Mouse (Mus musculus): ENCODE data around the gene Hist1h4d. TPM values are rescaled to one million over a fixed set of nuclear protein-coding genes. Genes with fewer than 3 reads are reported as not detected.
"Not testable (repeated sequence)": the region's sequence is repeated elsewhere in the genome, so short reads cannot be mapped to it uniquely, and the experiment has no call there.

Gene Hist1h4d
- polyA plus RNA-seq, 1 experiment from 2014 or later = 65.8 TPM

DNA sequence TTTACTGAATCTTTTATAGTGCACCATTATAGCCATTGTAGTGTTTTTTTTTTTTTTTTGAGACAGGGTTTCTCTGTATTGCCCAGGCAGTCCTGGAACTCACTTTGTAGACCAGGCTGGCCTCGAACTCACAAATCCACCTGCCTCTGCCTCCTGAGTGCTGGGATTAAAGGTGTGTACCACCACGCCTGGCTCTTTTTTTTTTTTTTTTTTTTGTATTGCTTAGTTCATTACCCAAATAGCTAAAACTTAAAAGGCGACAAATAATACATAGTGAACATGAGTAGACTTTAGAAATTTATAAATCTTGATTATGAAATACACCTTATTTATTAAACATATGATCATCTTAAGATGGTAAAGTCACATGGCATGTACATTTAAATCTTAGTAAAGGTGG is 39.9 kb upstream of the Hist1h4d start:
- WGBS = 81% methylated on average over 3 of the region's 3 CpGs
- ATAC-seq (ENCODE audit: low FRiP score, low read depth) = no peak
- Histone ChIP-seq H3K4me2 (replicated peaks) (no peak overlapping the region), H3K4me1 (peaks cover under 1% of the 10 kb centered on the region), H3K9ac (no peak overlapping the region), H3K9me3 (no peaks in the 10 kb centered on the region), H3K27me3 (replicated peaks) (no peaks in the 10 kb centered on the region), H3K4me3 (no peak overlapping the region), H3K36me3 (no peaks in the 10 kb centered on the region), H3K27ac (no peak overlapping the region)

DNA sequence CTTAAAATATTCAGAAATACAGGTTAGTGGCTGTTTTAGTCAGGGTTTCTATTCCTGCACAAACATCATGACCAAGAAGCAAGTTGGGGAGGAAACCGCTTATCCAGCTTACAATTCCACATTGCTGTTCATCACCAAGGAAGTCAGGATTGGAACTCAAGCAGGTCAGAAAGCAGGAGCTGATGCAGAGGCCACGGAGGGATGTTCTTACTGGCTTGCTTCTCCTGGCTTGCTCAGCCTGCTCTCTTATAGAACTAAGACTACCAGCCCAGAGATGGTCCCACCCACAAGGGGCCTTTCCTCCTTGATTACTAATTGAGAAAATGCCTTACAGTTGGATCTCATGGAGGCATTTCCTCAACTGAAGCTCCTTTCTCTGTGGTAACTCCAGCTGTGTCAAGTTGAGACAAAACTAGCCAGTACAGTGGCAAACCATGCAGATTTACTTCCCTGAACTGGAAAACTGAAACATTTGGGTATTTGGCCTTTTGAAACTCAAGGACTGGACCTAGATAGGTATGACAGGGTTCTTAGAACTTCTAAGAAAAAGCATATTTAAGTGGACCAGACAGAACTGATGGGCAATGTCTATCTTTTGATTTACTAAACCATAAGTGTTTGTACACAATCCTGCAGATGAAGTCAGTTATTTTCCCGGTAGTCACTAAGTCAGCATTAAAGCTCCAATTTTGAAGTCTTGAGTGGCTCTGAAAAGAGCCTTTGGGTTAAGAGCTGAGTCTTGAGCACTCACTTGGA is 39.0 kb upstream of the Hist1h4d start:
- H3K4me2 ChIP-seq (replicated peaks) = peak overlapping the region; percentile 68
- H3K4me1 ChIP-seq; H3K27ac ChIP-seq; H3K36me3 ChIP-seq; ATAC-seq (ENCODE audit: low FRiP score, low read depth); H3K9me3 ChIP-seq; H3K27me3 ChIP-seq (replicated peaks): not testable (repeated sequence)
- WGBS = 6% methylated on average over 3 of the region's 3 CpGs
- peak overlapping the region; percentile 42 for H3K4me3 ChIP-seq
- peak overlapping the region; percentile 56 for H3K9ac ChIP-seq

DNA sequence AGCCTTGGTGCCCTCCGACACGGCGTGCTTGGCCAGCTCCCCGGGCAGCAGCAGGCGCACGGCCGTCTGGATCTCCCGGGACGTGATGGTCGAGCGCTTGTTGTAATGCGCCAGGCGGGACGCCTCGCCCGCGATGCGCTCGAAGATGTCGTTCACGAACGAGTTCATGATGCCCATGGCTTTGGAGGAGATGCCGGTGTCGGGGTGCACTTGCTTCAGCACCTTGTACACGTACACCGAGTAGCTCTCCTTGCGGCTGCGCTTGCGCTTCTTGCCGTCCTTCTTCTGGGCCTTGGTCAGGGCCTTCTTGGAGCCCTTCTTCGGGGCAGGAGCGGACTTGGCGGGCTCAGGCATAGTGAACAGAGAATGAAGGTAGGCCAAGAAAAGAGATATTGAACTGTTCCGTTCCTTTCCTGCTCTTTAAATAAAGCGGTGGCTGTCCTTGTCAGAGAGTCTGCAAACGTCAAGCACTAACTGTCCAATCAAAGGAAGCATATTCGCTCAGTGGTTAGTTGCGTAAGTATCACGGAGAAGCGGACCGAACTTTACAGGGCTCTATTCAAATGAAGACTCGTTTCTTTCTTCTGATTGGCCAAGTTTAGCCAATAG is 38.3 kb upstream of the Hist1h4d start, which contains the start of gene Hist1h2bh:
TSS of gene Hist1h2bh (minus strand) at position 394 of the 609 bp plus-strand sequence.
- peak within 1 kb of the TSS; percentile 56 for H3K9ac ChIP-seq
- under 1% methylated on average over 42 of the region's 42 CpGs for WGBS
- H3K36me3 ChIP-seq; H3K9me3 ChIP-seq; H3K27me3 ChIP-seq (replicated peaks); H3K4me1 ChIP-seq: not testable (repeated sequence)
- peak within 1 kb of the TSS; percentile 57; the same call in 1 of the 2 replicates for H3K27ac ChIP-seq
- peak; percentile 91 for ATAC-seq (ENCODE audit: low FRiP score, low read depth)
- peak within 1 kb of the TSS; percentile 48 for H3K4me3 ChIP-seq
- peak within 1 kb of the TSS; percentile 68 for H3K4me2 ChIP-seq (replicated peaks)

DNA sequence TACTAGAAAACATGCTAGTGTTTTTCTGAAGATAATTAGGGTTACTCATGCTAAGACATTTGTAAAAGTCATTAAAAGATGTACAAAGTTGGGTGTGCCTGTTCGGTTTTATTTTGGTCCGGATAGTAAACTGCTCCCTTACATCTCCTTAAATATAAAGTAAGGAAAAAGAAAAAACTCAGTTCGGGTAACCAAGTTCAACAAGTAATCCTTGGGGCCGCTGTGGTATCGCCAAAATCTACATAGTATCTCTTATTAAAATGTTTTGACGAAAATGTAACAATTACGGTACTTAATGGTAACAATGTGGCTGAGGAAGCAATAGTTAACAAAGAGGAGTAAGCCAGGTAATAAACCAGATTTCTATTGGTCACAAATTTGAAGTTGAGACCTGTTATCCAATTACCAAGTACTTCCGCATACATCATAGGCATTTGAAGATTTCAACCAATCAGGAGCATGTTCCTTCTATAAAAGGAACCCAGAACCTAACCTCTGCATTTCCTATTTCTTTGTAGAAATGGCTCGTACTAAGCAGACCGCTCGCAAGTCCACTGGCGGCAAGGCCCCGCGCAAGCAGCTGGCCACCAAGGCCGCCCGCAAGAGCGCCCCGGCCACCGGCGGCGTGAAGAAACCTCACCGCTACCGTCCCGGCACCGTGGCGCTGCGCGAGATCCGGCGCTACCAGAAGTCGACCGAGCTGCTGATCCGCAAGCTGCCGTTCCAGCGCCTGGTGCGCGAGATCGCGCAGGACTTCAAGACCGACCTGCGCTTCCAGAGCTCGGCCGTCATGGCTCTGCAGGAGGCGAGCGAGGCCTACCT is 37.2 kb upstream of the Hist1h4d start, which contains the start of gene Hist1h3f:
TSS of gene Hist1h3f (plus strand) at position 88 of the 822 bp plus-strand sequence.
- Histone ChIP-seq H3K9me3 (no peaks in the 10 kb centered on the region), H3K27me3 (replicated peaks) (no peaks in the 10 kb centered on the region), H3K27ac (peak within 1 kb of the TSS; percentile 81), H3K36me3 (no peaks in the 10 kb centered on the region), H3K4me2 (replicated peaks) (peak within 1 kb of the TSS; percentile 68), H3K4me3 (peak within 1 kb of the TSS; percentile 48), H3K9ac (peak within 1 kb of the TSS; percentile 61), H3K4me1 (no peaks in the 10 kb centered on the region)
- ATAC-seq (ENCODE audit: low FRiP score, low read depth) = peak; percentile 94
- under 1% methylated on average over 25 of the region's 45 CpGs for WGBS

DNA sequence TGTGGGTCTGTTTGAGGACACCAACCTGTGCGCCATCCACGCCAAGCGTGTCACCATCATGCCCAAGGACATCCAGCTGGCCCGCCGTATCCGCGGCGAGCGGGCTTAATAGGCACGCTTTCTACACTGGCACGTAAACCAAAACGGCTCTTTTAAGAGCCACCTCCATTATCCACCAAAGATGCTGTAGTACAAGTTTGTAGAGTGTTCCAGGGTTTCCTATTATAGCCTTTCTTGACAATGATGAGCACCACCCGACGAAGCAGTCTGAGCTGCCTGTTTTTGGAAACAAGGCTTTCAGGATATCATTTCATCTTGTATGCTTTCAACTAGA is 36.6 kb upstream of the Hist1h4d start:
- H3K36me3 ChIP-seq = not testable (repeated sequence)

DNA sequence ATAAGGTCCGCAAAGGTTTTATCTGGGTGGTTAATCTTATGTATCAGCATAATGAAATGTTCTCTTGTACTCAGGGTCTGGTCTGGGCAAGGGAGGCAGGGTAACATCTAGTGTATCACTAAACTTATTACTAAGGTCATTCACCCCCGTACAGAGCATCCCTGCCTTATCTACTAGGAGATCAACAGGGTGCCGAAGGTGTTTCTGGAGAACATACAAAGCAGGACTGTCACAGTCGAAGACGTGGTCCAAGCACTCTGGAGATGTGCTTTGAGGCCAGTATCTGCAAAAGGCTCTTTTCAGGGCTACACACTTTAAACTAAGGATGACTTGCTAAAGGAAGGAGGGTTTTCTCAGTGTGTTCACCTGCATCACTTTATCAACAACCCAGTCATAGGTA is 34.7 kb upstream of the Hist1h4d start:
- ATAC-seq (ENCODE audit: low FRiP score, low read depth) = no peak
- WGBS = 89% methylated on average over 5 of the region's 5 CpGs
- H3K36me3 ChIP-seq = no peaks in the 10 kb centered on the region
- no peak overlapping the region for H3K4me3 ChIP-seq
- H3K27me3 ChIP-seq (replicated peaks) = no peaks in the 10 kb centered on the region
- no peak overlapping the region for H3K4me2 ChIP-seq (replicated peaks)
- no peak overlapping the region for H3K27ac ChIP-seq
- H3K4me1 ChIP-seq = peaks cover 7% of the 10 kb centered on the region; the same call in 1 of the 2 replicates
- H3K9ac ChIP-seq = no peak overlapping the region
- H3K9me3 ChIP-seq = no peaks in the 10 kb centered on the region

More for the DNA sequence above, 36.6 kb upstream of the Hist1h4d start:
- H3K4me1 ChIP-seq; H3K9me3 ChIP-seq; H3K27ac ChIP-seq; H3K27me3 ChIP-seq (replicated peaks): not testable (repeated sequence)
- ATAC-seq (ENCODE audit: low FRiP score, low read depth) = peak; percentile 1
- H3K9ac ChIP-seq = peak overlapping the region; percentile 61; the same call in 1 of the 2 replicates
- peak overlapping the region; percentile 48 for H3K4me3 ChIP-seq
- H3K4me2 ChIP-seq (replicated peaks) = peak overlapping the region; percentile 52
- 0% methylated on average over 13 of the region's 14 CpGs for WGBS

DNA sequence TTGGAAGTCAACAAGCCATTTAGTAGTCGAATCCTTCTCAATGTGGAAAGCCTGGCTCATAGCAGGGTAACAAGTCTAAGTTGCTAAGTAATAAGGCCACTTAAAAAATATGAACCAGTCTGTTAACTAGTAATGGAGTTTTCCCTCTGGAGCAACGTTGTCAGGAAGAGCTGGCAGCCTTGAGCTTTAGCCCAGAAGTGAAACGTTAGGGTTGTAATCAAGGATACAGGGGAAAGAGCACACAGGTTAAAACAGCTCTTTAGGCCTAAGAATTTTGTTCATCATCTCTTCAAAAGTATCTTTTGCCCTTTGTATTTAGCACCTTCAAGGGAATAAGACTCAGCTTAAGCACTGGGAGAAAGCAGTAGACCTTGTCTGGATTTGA is 30.6 kb upstream of the Hist1h4d start:
- ATAC-seq (ENCODE audit: low FRiP score, low read depth) = no peak
- Histone ChIP-seq H3K9me3 (no peaks in the 10 kb centered on the region), H3K27me3 (replicated peaks) (no peaks in the 10 kb centered on the region), H3K4me1 (peaks cover 12% of the 10 kb centered on the region; the same call in 1 of the 2 replicates), H3K36me3 (no peaks in the 10 kb centered on the region), H3K4me3 (peak overlapping the region; percentile 41), H3K9ac (peak overlapping the region; percentile 53), H3K27ac (peak overlapping the region; percentile 43), H3K4me2 (replicated peaks) (peak overlapping the region; percentile 65)
- 4% methylated on average over 3 of the region's 3 CpGs for WGBS

DNA sequence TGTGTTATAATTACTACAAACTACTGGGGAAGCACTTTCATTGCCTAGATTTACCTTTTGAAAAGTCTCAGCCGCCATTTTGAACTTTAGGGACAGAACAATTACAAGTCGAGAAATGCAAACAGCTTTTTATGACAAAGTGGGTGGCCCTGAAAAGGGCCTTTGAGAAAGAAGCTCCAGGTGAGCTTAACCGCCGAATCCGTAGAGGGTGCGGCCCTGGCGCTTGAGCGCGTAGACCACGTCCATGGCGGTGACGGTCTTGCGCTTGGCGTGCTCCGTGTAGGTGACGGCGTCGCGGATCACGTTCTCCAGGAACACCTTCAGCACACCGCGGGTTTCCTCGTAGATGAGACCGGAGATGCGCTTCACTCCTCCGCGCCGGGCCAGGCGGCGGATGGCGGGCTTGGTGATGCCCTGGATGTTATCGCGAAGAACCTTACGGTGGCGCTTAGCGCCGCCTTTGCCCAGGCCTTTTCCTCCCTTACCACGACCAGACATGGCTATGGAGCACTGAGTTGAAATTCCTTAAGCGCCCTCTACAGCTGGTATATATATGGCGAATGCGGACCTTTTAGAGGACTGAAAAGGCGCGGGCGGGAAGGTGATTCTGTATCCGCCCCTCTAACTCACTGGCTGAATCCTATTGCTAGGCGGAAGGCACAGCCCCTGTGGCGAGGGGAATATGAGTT is 30.1 kb upstream of the Hist1h4d start, which contains the start of gene Hist1h4f:
TSS of gene Hist1h4f (minus strand) at position 503 of the 689 bp plus-strand sequence.
- H3K27me3 ChIP-seq (replicated peaks); H3K9me3 ChIP-seq; H3K36me3 ChIP-seq: not testable (repeated sequence)
- WGBS = under 1% methylated on average over 47 of the region's 47 CpGs
- Histone ChIP-seq H3K9ac (peak within 1 kb of the TSS; percentile 53), H3K4me1 (peaks cover 12% of the 10 kb centered on the region; the same call in 1 of the 2 replicates), H3K27ac (peak within 1 kb of the TSS; percentile 43), H3K4me3 (peak within 1 kb of the TSS; percentile 41), H3K4me2 (replicated peaks) (peak within 1 kb of the TSS; percentile 65)
- peak; percentile 80 for ATAC-seq (ENCODE audit: low FRiP score, low read depth)

DNA sequence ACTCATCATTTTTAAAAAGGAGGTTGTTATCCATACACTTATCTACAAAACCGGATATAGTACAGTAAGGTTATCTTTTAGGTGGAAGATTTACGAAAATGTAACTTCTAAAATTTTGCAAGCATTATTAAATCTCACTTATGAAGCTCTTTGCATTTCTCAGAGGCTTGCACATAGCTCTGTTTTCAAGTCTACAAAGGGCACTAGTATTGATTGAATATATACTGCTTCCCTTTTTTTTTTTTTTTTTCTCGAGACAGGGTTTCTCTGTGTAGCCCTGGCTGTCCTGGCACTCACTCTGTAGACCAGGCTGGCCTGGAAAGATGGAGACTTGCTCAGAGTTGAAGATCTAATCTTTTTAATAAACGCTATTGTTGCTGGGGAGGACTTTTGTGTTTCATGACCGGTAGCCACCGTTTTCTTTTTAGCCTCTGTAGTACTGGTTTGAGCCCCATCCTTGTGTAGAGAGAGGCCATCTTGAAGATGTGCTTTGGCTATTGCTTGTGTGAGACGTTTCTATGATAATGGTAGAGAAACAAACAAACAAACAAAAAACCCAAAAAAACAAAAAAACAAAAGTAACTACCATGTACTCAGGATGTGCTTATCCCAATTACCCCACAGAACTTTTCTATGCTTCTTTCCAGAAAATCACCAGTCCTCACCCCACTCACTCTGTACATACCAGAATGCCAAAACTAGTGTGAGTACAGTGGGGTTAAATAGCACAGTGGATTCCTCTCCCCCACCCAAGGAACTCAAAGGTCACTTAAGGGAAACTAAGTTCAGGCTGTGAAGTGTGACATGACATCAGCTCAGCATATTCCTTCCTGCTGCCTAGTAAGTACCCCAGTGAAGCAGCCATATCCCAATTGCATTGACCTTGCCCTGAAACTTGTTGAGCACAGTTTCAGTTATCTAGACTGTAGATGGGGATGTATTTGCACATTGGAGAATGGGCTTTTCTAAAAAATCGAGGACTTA is 29.2 kb upstream of the Hist1h4d start:
- Histone ChIP-seq H3K4me1 (peaks cover 12% of the 10 kb centered on the region; the same call in 1 of the 2 replicates), H3K27me3 (replicated peaks) (no peaks in the 10 kb centered on the region), H3K4me3 (peak overlapping the region; percentile 41; the same call in 1 of the 2 replicates), H3K36me3 (no peaks in the 10 kb centered on the region), H3K9ac (0 out of 2 replicates have a peak overlapping the region, but pooled peaks have one; percentile 53), H3K9me3 (no peaks in the 10 kb centered on the region), H3K27ac (no peak overlapping the region; the same call in 1 of the 2 replicates), H3K4me2 (replicated peaks) (peak overlapping the region; percentile 65)
- WGBS = 54% methylated on average over 8 of the region's 8 CpGs
- ATAC-seq (ENCODE audit: low FRiP score, low read depth) = no peak

DNA sequence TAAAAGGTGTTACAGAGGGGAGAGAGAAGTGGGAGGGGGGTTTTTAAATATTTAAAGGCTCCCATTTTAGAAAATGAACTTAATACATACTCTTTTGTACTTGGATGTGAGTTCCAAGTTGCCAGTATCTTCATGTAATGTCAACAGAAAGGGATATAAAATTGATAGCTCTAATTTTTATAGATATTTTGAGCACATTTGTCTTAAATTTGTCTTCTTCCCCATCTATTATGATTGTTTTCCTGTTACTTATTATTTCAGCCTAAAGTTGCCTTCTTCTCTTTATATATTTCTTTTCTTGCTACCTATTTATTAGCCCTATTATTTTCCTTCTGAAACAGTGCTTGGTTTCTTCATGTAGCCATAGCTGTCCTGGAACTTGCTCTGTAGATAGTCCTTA is 28.4 kb upstream of the Hist1h4d start, which contains the start of gene Hist1h1d:
TSS of gene Hist1h1d (plus strand) at position 301 of the 400 bp plus-strand sequence.
- Histone ChIP-seq H3K9me3 (no peaks in the 10 kb centered on the region), H3K9ac (no peak within 1 kb of the TSS), H3K4me2 (replicated peaks) (peak within 1 kb of the TSS; percentile 98; the same call in 1 of the 2 replicates), H3K4me3 (no peak within 1 kb of the TSS), H3K36me3 (no peaks in the 10 kb centered on the region), H3K27me3 (replicated peaks) (no peaks in the 10 kb centered on the region), H3K4me1 (peaks cover 12% of the 10 kb centered on the region; the same call in 1 of the 2 replicates), H3K27ac (no peak within 1 kb of the TSS; the same call in 1 of the 2 replicates)
- no peak for ATAC-seq (ENCODE audit: low FRiP score, low read depth)
